Mouse (Mus musculus): Measurements from ENCODE around the gene Pecam1. TPM values are rescaled to one million over a fixed set of nuclear protein-coding genes. Genes with fewer than 3 reads are reported as not detected.

The Pecam1 gene
- polyA plus RNA-seq, 1 experiment from 2014 or later = 26.0 TPM

DNA sequence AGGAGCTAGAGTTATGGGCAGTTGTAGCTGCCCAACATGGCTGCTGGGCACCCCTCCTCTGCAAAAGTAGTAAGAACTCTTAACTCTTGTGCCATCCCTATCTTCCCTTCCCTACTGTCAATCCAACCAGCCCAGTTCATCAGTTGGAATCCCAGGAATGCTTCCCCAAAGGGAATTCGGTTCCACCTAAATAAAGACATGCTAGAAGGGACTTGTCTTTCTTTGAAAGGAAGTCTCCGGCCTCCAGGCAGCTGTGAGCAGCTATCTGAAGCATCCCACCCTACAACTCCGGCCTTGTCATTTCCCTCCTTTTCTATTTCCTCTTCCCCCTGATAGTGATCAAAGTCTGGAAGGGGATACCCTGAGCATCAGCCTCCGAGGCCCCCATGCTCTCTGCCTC, 44.2 kb downstream of the Pecam1 start:
- H3K9ac ChIP-seq (ENCODE audit: low read length) = no peak overlapping the region
- H3K36me3 ChIP-seq (ENCODE audit: control insufficient read depth, insufficient read depth, low read length) = no peaks in the 10 kb centered on the region
- DNase-seq (ENCODE audit: low spot score) = no peak
- H3K4me2 ChIP-seq (ENCODE audit: low read depth, severe bottlenecking) = no peak overlapping the region
- WGBS = 72% methylated on average over 4 of the region's 4 CpGs
- no peaks in the 10 kb centered on the region for H3K27me3 ChIP-seq (ENCODE audit: control insufficient read depth, insufficient read depth, low read length)
- H3K4me3 ChIP-seq (ENCODE audit: low read depth, low read length) = no peak overlapping the region
- no peak for ATAC-seq (ENCODE audit: insufficient number of reproducible peaks, low FRiP score, low TSS enrichment, low read depth)
- H3K27ac ChIP-seq (replicated peaks; ENCODE audit: low read depth, low read length) = no peak overlapping the region
- no peaks in the 10 kb centered on the region for H3K9me3 ChIP-seq (ENCODE audit: control insufficient read depth, low read length)
- H3K4me1 ChIP-seq (ENCODE audit: control insufficient read depth, insufficient read depth, low read length) = peaks cover 5% of the 10 kb centered on the region; the same call in 1 of the 2 replicates

DNA sequence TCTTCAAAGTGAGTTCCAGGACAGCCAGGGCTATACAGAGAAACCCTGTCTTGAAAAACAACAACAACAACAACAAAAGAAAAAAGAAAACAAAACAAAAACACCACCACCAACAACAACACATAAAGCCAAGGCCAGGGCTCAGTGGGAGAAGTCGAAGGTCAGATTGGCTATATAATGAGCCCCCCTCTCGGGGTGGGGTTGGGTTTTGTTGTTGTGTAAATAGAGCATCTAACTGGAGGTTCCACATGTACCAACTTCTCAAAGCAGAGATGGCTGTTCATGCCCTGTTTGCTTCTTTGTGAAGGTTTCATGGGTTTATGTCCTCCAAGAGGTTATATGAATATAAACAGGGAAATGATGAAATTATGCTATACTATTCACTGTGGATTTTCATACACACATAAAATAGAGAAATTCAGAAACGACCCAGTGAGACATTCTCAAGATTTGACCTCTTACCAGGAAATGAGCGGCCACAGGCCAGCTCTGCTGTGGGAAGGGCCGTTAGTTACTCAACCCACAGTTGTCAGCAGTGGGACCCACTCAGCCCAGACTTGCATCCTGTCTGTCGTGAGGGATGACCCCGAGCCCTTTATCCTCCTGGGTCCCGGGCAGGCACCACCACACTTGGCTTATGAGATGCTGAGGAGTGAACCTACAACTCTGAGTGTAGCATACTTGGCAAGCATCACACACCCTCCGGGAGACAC, 45.9 kb downstream of the Pecam1 start:
- no peak for ATAC-seq (ENCODE audit: insufficient number of reproducible peaks, low FRiP score, low TSS enrichment, low read depth)
- Histone ChIP-seq H3K4me3 (ENCODE audit: low read depth, low read length) (no peak overlapping the region), H3K36me3 (ENCODE audit: control insufficient read depth, insufficient read depth, low read length) (no peaks in the 10 kb centered on the region), H3K4me2 (ENCODE audit: low read depth, severe bottlenecking) (no peak overlapping the region), H3K9ac (ENCODE audit: low read length) (no peak overlapping the region), H3K4me1 (ENCODE audit: control insufficient read depth, insufficient read depth, low read length) (peaks cover 1% of the 10 kb centered on the region; the same call in 1 of the 2 replicates), H3K9me3 (ENCODE audit: control insufficient read depth, low read length) (no peaks in the 10 kb centered on the region), H3K27me3 (ENCODE audit: control insufficient read depth, insufficient read depth, low read length) (no peaks in the 10 kb centered on the region), H3K27ac (replicated peaks; ENCODE audit: low read depth, low read length) (no peak overlapping the region)
- WGBS = 75% methylated on average over 9 of the region's 9 CpGs
- no peak for DNase-seq (ENCODE audit: low spot score)

DNA sequence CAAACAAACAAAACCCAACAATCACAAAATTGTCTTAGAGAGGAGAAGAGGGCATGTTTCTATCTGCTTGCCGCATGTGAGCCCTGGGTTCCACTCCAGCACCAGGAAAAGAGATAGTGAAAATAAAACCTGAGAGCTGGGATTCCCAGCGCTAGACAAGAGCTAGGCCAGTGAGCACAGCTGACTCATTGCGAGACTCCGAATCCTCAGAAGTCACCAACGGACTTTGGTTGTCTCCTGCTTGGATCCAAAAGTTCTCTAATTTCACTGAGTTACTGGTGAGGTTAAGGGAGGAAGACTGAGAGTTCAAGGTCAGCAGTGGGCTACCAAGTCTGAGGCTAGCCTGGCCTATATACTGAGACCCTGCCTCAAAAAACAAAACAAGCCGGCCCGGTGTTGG, 46.5 kb downstream of the Pecam1 start:
- H3K4me3 ChIP-seq (ENCODE audit: low read depth, low read length) = no peak overlapping the region
- H3K4me1 ChIP-seq (ENCODE audit: control insufficient read depth, insufficient read depth, low read length) = no peaks in the 10 kb centered on the region
- H3K9me3 ChIP-seq (ENCODE audit: control insufficient read depth, low read length) = no peaks in the 10 kb centered on the region
- H3K36me3 ChIP-seq (ENCODE audit: control insufficient read depth, insufficient read depth, low read length) = no peaks in the 10 kb centered on the region
- no peak for DNase-seq (ENCODE audit: low spot score)
- no peak overlapping the region for H3K9ac ChIP-seq (ENCODE audit: low read length)
- H3K27ac ChIP-seq (replicated peaks; ENCODE audit: low read depth, low read length) = no peak overlapping the region
- ATAC-seq (ENCODE audit: insufficient number of reproducible peaks, low FRiP score, low TSS enrichment, low read depth) = no peak
- H3K27me3 ChIP-seq (ENCODE audit: control insufficient read depth, insufficient read depth, low read length) = no peaks in the 10 kb centered on the region
- H3K4me2 ChIP-seq (ENCODE audit: low read depth, severe bottlenecking) = no peak overlapping the region
- WGBS = 90% methylated on average over 7 of the region's 7 CpGs

DNA sequence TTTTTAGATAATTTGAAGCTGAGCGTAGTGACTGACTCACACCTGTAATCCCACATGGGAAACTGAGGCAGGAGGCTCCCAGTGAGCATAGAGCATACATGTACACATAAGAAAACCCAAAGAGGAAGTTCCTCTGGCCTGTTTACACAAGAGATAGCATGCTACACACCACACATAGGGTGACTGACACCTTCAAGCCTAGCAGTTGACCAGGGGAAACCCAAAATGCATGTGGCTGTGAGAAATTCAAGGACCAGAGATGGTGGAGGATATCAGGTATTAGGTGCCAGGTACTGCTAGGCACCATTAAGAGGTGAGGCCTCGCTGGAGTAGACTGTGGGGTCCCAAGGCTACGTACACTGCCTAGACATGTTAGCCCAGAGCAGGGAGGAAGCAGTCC, 47.8 kb downstream of the Pecam1 start:
- H3K36me3 ChIP-seq (ENCODE audit: control insufficient read depth, insufficient read depth, low read length) = no peaks in the 10 kb centered on the region
- WGBS = 83% methylated on average over 3 of the region's 3 CpGs
- H3K4me1 ChIP-seq (ENCODE audit: control insufficient read depth, insufficient read depth, low read length) = no peaks in the 10 kb centered on the region
- ATAC-seq (ENCODE audit: insufficient number of reproducible peaks, low FRiP score, low TSS enrichment, low read depth) (no peak), DNase-seq (ENCODE audit: low spot score) (no peak)
- H3K9me3 ChIP-seq (ENCODE audit: control insufficient read depth, low read length) = no peaks in the 10 kb centered on the region
- no peak overlapping the region for H3K27ac ChIP-seq (replicated peaks; ENCODE audit: low read depth, low read length)
- H3K4me3 ChIP-seq (ENCODE audit: low read depth, low read length) = no peak overlapping the region
- H3K9ac ChIP-seq (ENCODE audit: low read length) = no peak overlapping the region
- H3K4me2 ChIP-seq (ENCODE audit: low read depth, severe bottlenecking) = no peak overlapping the region
- H3K27me3 ChIP-seq (ENCODE audit: control insufficient read depth, insufficient read depth, low read length) = no peaks in the 10 kb centered on the region

DNA sequence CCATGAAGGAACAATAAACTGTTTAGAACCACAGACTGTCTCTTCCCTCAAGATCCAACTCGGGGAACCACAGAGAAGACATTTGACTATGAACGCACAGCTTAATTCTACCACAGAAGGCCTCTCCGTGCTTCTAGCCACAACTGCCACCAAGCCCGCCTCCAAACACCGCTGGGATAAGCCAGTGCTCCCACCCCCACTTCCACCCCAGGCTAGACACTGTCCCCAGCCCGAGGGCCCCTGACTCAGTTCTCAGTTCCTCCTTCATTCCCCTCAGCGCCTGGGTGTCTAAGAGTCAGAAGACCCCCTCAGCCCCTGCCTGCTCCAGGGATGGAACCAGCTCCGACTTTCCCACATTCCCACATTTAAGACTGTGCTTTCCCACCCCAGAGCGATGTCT, 48.8 kb downstream of the Pecam1 start:
- ATAC-seq (ENCODE audit: insufficient number of reproducible peaks, low FRiP score, low TSS enrichment, low read depth) (no peak), DNase-seq (ENCODE audit: low spot score) (no peak)
- WGBS = 73% methylated on average over 9 of the region's 9 CpGs
- Histone ChIP-seq H3K4me1 (ENCODE audit: control insufficient read depth, insufficient read depth, low read length) (no peaks in the 10 kb centered on the region), H3K36me3 (ENCODE audit: control insufficient read depth, insufficient read depth, low read length) (no peaks in the 10 kb centered on the region), H3K27me3 (ENCODE audit: control insufficient read depth, insufficient read depth, low read length) (no peaks in the 10 kb centered on the region), H3K4me2 (ENCODE audit: low read depth, severe bottlenecking) (no peak overlapping the region), H3K27ac (replicated peaks; ENCODE audit: low read depth, low read length) (no peak overlapping the region), H3K9me3 (ENCODE audit: control insufficient read depth, low read length) (no peaks in the 10 kb centered on the region), H3K9ac (ENCODE audit: low read length) (no peak overlapping the region), H3K4me3 (ENCODE audit: low read depth, low read length) (no peak overlapping the region)

DNA sequence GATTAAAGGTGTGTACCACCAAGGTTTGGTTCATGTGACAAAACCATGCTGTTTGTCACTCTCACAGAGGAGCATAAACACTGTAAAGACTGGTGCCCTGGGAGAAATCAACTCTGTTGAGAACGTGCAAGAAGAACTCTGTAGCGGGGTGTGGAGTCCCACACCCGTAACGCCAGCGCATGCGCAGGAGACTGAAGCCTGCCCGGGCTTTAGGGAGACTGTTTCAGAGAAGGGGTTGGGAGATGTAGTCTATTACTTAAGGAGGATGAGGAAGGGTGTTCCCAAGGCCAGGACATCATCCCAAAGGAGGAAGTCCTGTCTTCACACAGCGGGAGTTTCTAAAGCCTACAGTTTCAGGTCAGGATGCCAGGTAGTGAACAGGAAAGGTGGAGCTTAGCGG, 51.3 kb downstream of the Pecam1 start:
- no peak overlapping the region for H3K4me3 ChIP-seq (ENCODE audit: low read depth, low read length)
- H3K27ac ChIP-seq (replicated peaks; ENCODE audit: low read depth, low read length) = no peak overlapping the region
- H3K4me2 ChIP-seq (ENCODE audit: low read depth, severe bottlenecking) = no peak overlapping the region
- 96% methylated on average over 9 of the region's 9 CpGs for WGBS
- ATAC-seq (ENCODE audit: insufficient number of reproducible peaks, low FRiP score, low TSS enrichment, low read depth) (no peak), DNase-seq (ENCODE audit: low spot score) (no peak)
- no peaks in the 10 kb centered on the region for H3K27me3 ChIP-seq (ENCODE audit: control insufficient read depth, insufficient read depth, low read length)
- no peaks in the 10 kb centered on the region for H3K36me3 ChIP-seq (ENCODE audit: control insufficient read depth, insufficient read depth, low read length)
- no peak overlapping the region for H3K9ac ChIP-seq (ENCODE audit: low read length)
- H3K4me1 ChIP-seq (ENCODE audit: control insufficient read depth, insufficient read depth, low read length) = no peaks in the 10 kb centered on the region
- no peaks in the 10 kb centered on the region for H3K9me3 ChIP-seq (ENCODE audit: control insufficient read depth, low read length)

DNA sequence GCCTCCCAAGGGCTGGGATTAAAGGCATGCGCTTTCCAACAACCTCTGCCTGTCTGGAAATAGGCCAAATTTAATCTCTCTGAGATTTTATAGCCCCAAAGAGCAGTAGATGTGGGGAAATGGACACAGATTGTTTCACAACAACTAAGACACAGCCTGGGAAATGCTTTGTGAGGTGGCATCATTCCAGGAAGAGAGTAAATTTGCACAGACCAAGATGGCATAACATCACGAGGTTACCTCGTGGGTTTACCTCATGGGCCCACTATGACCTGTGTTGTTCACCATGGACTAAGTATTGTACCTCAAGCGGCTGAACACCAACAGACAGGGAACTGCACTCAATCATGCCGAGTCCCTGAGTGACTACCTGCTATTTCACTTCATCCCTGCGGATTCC, 52.1 kb downstream of the Pecam1 start:
- 90% methylated on average over 6 of the region's 6 CpGs for WGBS
- Histone ChIP-seq H3K27me3 (ENCODE audit: control insufficient read depth, insufficient read depth, low read length) (no peaks in the 10 kb centered on the region), H3K4me3 (ENCODE audit: low read depth, low read length) (no peak overlapping the region), H3K4me1 (ENCODE audit: control insufficient read depth, insufficient read depth, low read length) (no peaks in the 10 kb centered on the region), H3K9me3 (ENCODE audit: control insufficient read depth, low read length) (no peaks in the 10 kb centered on the region), H3K27ac (replicated peaks; ENCODE audit: low read depth, low read length) (no peak overlapping the region), H3K9ac (ENCODE audit: low read length) (no peak overlapping the region), H3K36me3 (ENCODE audit: control insufficient read depth, insufficient read depth, low read length) (no peaks in the 10 kb centered on the region), H3K4me2 (ENCODE audit: low read depth, severe bottlenecking) (no peak overlapping the region)
- no peak for ATAC-seq (ENCODE audit: insufficient number of reproducible peaks, low FRiP score, low TSS enrichment, low read depth)
- DNase-seq (ENCODE audit: low spot score) = no peak

DNA sequence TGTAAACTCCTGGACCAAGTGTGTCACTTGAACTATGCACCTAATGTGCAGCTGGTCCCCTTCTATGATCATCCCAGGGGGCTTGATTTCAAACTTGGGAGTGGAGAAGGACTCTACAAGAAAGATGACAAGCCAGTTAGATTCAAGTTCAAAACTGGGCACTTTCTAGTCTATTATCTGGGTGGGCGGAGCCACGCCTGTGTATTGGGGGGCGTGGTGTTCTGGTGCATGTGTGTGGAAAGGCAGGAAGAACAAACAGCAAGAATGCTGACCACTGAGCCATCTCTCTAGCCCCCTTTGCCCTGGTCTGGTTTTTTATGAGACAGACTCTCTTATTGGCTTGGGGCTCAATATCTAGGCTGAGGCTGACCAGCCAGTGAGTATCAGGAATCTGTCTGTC, 54.5 kb downstream of the Pecam1 start:
- no peak overlapping the region for H3K4me3 ChIP-seq (ENCODE audit: low read depth, low read length)
- ATAC-seq (ENCODE audit: insufficient number of reproducible peaks, low FRiP score, low TSS enrichment, low read depth) = no peak
- no peaks in the 10 kb centered on the region for H3K9me3 ChIP-seq (ENCODE audit: control insufficient read depth, low read length)
- WGBS = 99% methylated on average over 3 of the region's 3 CpGs
- no peaks in the 10 kb centered on the region for H3K4me1 ChIP-seq (ENCODE audit: control insufficient read depth, insufficient read depth, low read length)
- H3K27me3 ChIP-seq (ENCODE audit: control insufficient read depth, insufficient read depth, low read length) = no peaks in the 10 kb centered on the region
- H3K9ac ChIP-seq (ENCODE audit: low read length) = no peak overlapping the region
- DNase-seq (ENCODE audit: low spot score) = no peak
- no peak overlapping the region for H3K4me2 ChIP-seq (ENCODE audit: low read depth, severe bottlenecking)
- no peaks in the 10 kb centered on the region for H3K36me3 ChIP-seq (ENCODE audit: control insufficient read depth, insufficient read depth, low read length)
- H3K27ac ChIP-seq (replicated peaks; ENCODE audit: low read depth, low read length) = no peak overlapping the region

DNA sequence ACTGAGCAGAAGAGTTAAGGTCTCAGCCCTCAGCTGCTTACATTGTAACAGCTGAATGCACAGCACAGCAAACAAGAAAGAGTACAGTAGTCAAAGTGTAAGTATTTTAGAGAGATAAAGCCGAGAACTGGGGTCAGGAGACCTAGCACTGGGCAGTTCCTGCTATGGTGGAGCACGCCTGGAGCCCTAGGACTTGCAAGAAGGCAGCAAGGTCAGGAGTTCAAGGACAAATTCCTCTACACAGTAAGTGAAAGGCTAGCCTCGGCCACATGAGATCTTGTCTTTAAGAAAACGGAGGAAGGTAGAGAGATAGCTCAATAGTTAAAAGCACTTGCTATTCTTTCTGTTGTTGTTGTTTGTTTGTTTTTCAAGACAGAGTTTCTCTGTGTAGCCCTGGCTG, 57.5 kb downstream of the Pecam1 start:
- Histone ChIP-seq H3K36me3 (ENCODE audit: control insufficient read depth, insufficient read depth, low read length) (no peaks in the 10 kb centered on the region), H3K27ac (replicated peaks; ENCODE audit: low read depth, low read length) (no peak overlapping the region), H3K4me1 (ENCODE audit: control insufficient read depth, insufficient read depth, low read length) (no peaks in the 10 kb centered on the region), H3K4me3 (ENCODE audit: low read depth, low read length) (no peak overlapping the region), H3K9me3 (ENCODE audit: control insufficient read depth, low read length) (no peaks in the 10 kb centered on the region), H3K27me3 (ENCODE audit: control insufficient read depth, insufficient read depth, low read length) (no peaks in the 10 kb centered on the region), H3K4me2 (ENCODE audit: low read depth, severe bottlenecking) (no peak overlapping the region), H3K9ac (ENCODE audit: low read length) (no peak overlapping the region)
- DNase-seq (ENCODE audit: low spot score) (no peak), ATAC-seq (ENCODE audit: insufficient number of reproducible peaks, low FRiP score, low TSS enrichment, low read depth) (no peak)
- 81% methylated on average over 4 of the region's 4 CpGs for WGBS
